Mouse (Mus musculus) embryonic fibroblast, embryonic 13.5 days (primary cell): ENCODE measurements around the gene Dhx35. TPM values are rescaled to one million over a fixed set of nuclear protein-coding genes. Genes with fewer than 3 reads are reported as not detected.

Experiments
- H3K27ac ChIP-seq: 2 replicates; pipeline ENCODE4 v1.5.1; 2012; ENCODE audit warnings: low read length, control low read depth, inconsistent platforms; ENCODE audit not compliant: insufficient read depth
- H3K4me1 ChIP-seq: 2 replicates; pipeline ENCODE4 v1.6.1; 2011; ENCODE audit warnings: low read length; ENCODE audit not compliant: control insufficient read depth, insufficient read depth
- H3K4me3 ChIP-seq: 2 replicates; pipeline ENCODE4 v1.5.1; 2011; ENCODE audit warnings: mild to moderate bottlenecking, control low read depth, low read length; ENCODE audit not compliant: insufficient read depth
- CTCF ChIP-seq: IDR thresholded peaks from 2 replicates; pipeline ENCODE4 v1.5.1; 2011; ENCODE audit warnings: mild to moderate bottlenecking, control low read depth, low read length, moderate library complexity, borderline replicate concordance; ENCODE audit not compliant: insufficient read depth
- POLR2A ChIP-seq: IDR thresholded peaks from 2 replicates; pipeline ENCODE4 v1.6.1; 2011; ENCODE audit warnings: low read depth, mild to moderate bottlenecking, control low read depth, low read length, moderate library complexity
- polyA plus RNA-seq: library from polyadenylated mRNA; stranded (reverse); fragments of >200 nt; gene quantifications from 2 replicates; pipeline ENCODE4 v1.2.4, GENCODE M21; 2011; ENCODE audit warnings: low read depth; ENCODE audit not compliant: missing spikeins, insufficient read length

Dhx35 gene
- polyA plus RNA-seq, 1 experiment = 21.6 TPM

- peak overlapping the region; percentile 48 for H3K27ac ChIP-seq
- H3K4me3 ChIP-seq = peak overlapping the region; percentile 70
- TF ChIP-seq POLR2A = no peak; the same call in 1 of the 2 replicates
- TF ChIP-seq CTCF = no peak
- peaks cover 5% of the 10 kb centered on the region; the same call in 1 of the 2 replicates for H3K4me1 ChIP-seq
Measured at GRCm38 (mm10) chr2:158770126-158770757, 24.4 kb upstream of the Dhx35 start.

DNA sequence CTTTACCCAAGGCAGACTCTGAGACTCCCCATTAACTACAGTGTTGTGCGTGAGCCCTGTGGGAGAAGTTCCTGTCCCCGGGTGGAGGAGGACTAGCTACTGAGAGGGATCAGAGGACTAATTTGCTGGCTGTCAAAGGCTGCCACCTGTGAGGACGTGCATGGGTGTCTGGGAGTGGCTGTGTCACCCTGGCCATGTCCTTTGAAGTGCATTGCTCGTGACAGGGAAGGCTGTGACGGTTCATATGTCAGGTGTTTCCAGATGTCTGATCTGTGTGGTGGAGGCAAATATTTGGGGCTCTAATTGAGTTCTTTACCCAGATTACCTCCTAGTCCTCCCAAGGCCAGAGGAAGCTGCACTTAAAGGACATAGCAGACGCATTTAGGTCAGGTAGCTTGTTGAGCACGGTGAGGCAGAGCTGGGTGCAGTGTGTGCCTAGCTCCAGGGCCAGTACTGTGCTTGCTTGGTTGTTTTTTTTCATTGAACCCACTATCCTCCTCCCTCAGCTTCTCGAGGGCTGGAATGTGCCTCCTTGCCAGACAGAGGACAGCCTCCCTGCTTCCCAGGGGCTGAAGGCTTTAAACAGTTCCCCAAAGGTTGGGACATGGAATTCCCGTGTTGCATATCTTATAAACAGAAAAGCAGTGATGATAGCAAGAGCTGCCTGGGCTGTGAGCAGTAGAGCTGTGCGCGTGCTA is 23.4 kb upstream of the Dhx35 start:
- no peak overlapping the region for H3K4me3 ChIP-seq
- TF ChIP-seq POLR2A = no peak
- TF ChIP-seq CTCF = no peak
- H3K27ac ChIP-seq = peak overlapping the region; percentile 48
- H3K4me1 ChIP-seq = peaks cover 5% of the 10 kb centered on the region; the same call in 1 of the 2 replicates

DNA sequence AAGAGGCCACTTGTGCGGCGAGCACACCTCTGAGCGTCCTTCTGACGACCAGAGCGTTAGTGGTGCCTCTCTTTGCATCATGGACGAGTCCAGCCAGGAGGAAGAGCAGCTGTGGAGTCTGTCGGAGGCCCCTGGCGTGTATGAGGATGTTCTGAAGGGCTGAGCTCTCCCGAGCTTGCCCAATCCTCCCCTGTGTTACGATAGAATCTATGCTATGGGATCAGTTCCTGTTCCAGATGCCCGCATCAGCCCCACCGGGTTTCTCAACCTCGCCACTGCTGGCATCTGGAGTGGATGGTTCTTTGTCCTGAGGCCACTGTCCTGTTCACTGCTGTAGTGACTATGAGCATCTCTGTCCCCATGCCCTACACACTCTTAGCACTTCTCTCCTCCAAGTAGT is 21.8 kb upstream of the Dhx35 start:
- TF ChIP-seq POLR2A (no peak), CTCF (no peak)
- H3K4me3 ChIP-seq = no peak overlapping the region
- H3K4me1 ChIP-seq = peaks cover 5% of the 10 kb centered on the region; the same call in 1 of the 2 replicates
- no peak overlapping the region for H3K27ac ChIP-seq

- Histone ChIP-seq H3K4me1 (peaks cover 5% of the 10 kb centered on the region; the same call in 1 of the 2 replicates), H3K4me3 (no peak overlapping the region), H3K27ac (no peak overlapping the region)
- no peak for TF ChIP-seq CTCF
- TF ChIP-seq POLR2A = no peak
Measured at GRCm38 (mm10) chr2:158774886-158775285, 19.7 kb upstream of the Dhx35 start.

- TF ChIP-seq CTCF (no peak), POLR2A (no peak)
- no peak overlapping the region for H3K27ac ChIP-seq
- no peaks in the 10 kb centered on the region for H3K4me1 ChIP-seq
- H3K4me3 ChIP-seq = no peak overlapping the region
Measured at GRCm38 (mm10) chr2:158776716-158777115, 17.9 kb upstream of the Dhx35 start.

- Histone ChIP-seq H3K4me1 (no peaks in the 10 kb centered on the region), H3K4me3 (no peak overlapping the region), H3K27ac (no peak overlapping the region)
- TF ChIP-seq POLR2A (no peak), CTCF (no peak)
Measured at GRCm38 (mm10) chr2:158777490-158777889, 17.1 kb upstream of the Dhx35 start.

GRCm38 (mm10) chr2:158778349-158778748 is 16.3 kb upstream of the Dhx35 start:
- TF ChIP-seq POLR2A (no peak), CTCF (no peak)
- Histone ChIP-seq H3K4me3 (no peak overlapping the region), H3K27ac (no peak overlapping the region), H3K4me1 (no peaks in the 10 kb centered on the region)

- no peaks in the 10 kb centered on the region for H3K4me1 ChIP-seq
- no peak for TF ChIP-seq POLR2A
- no peak for TF ChIP-seq CTCF
- no peak overlapping the region for H3K4me3 ChIP-seq
- H3K27ac ChIP-seq = no peak overlapping the region
Measured at GRCm38 (mm10) chr2:158781126-158781525, 13.5 kb upstream of the Dhx35 start.

DNA sequence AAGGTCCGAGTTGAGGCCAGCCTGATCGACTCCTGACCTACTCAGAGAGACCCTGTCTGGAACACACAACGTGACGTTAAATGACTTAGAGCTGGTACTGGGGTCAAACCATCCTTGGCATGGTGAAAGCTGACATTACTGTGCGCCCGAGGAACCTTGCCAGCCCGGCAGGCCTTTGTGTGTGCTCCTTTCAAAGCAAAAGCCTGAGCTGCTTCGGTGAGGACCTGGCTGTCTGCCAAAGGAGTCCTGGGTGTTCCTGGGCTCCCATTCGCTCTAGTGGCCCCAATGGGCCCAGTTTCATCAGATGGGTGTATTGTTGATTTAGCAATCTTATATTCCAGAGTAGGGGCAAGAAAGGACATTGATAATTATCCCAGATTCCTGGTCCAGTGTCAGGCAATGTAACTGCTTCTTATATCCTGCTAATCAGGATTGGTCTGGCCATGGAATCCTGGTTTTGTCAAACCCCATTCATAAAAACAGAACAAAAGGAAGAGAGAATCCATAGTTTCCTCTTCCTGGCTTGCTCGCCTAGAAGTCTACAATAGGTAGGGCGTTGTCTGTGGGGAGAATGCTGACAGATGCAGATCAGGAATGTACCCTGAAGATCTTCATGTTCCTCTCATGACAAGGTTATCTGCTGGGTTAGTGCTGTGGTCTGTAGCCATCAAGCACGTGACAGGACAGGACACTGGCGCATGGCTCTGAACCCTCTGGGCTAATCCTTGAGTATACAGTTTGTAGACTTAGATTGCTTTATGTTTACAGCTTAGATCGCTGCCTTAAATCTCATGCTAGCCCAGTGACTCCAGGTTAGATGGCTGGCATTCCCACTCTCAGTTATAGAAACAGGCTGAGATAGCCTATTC is 7.4 kb upstream of the Dhx35 start:
- no peaks in the 10 kb centered on the region for H3K4me1 ChIP-seq
- H3K4me3 ChIP-seq = no peak overlapping the region
- TF ChIP-seq POLR2A (no peak), CTCF (no peak)
- no peak overlapping the region for H3K27ac ChIP-seq
